Comparison of ENCODE assay signal across 11 mouse cellular contexts in genomic region chr16:31039803-31040459, GRCm38 (mm10). TPM values are rescaled to one million over a fixed set of nuclear protein-coding genes. Genes with fewer than 3 reads are reported as not detected.
DNase-seq lines count a peak whose midpoint lies in the region; ATAC-seq lines count a peak whose summit lies in the region.
"Had no signal": no experiment of that assay in that cellular context is flagged by ENCODE, and none has a peak within 500 bp of the region (broad histone marks: within the 10 kb centered on the region; RNA-seq: fewer than 3 reads in every experiment).

No protein-coding gene starts in this region.

- H3K27me3 ChIP-seq in heart, embryonic 10.5 days (ENCODE audit: insufficient read depth, poor library complexity, severe bottlenecking): no peaks in the 10 kb centered on the region
- no peaks in the 10 kb centered on the region for H3K27me3 ChIP-seq in midbrain, embryonic 14.5 days (ENCODE audit: control insufficient read depth, insufficient read depth, low read length)
- no peaks in the 10 kb centered on the region for H3K27me3 ChIP-seq in midbrain, embryonic 11.5 days (ENCODE audit: control insufficient read depth, insufficient read depth, low read length)
- H3K27me3 ChIP-seq: hindbrain, embryonic 12.5 days had no signal

- no peak for DNase-seq in heart, embryonic 10.5 days (ENCODE audit: low spot score)
- DNase-seq in heart, adult 18-20 months: no peak
- peak; percentile 64 for DNase-seq in midbrain, embryonic 14.5 days
- no peak for DNase-seq in midbrain, embryonic 11.5 days (ENCODE audit: low spot score, missing footprints)
- peak; percentile 70 for DNase-seq in naive thymus-derived CD4-positive, alpha-beta T cell, adult 2 months (ENCODE audit: low read depth)
- DNase-seq in layer of hippocampus, adult 9-11 months: no peak
- DNase-seq in thymus, postnatal 4 days: no peak
- DNase-seq: kidney, postnatal 4 days; lung, postnatal 14 days had no signal

- H3K4me1 ChIP-seq in heart, embryonic 10.5 days: peaks cover 21% of the 10 kb centered on the region
- H3K4me1 ChIP-seq in midbrain, embryonic 14.5 days (ENCODE audit: control insufficient read depth, insufficient read depth, low read length): no peaks in the 10 kb centered on the region
- H3K4me1 ChIP-seq in midbrain, embryonic 11.5 days (ENCODE audit: control insufficient read depth, insufficient read depth, low read length): no peaks in the 10 kb centered on the region
- H3K4me1 ChIP-seq in brown adipose tissue, adult 24 weeks (ENCODE audit: control insufficient read depth, insufficient read depth, insufficient read length, low read length): peaks cover 13% of the 10 kb centered on the region

- 68% methylated on average over 9 of the region's 9 CpGs for WGBS in heart, embryonic 10.5 days
- 73% methylated on average over 9 of the region's 9 CpGs for WGBS in midbrain, embryonic 14.5 days
- 90% methylated on average over 9 of the region's 9 CpGs for WGBS in midbrain, embryonic 11.5 days

- no peak overlapping the region for H3K4me3 ChIP-seq in heart, embryonic 10.5 days
- H3K4me3 ChIP-seq in midbrain, embryonic 14.5 days (replicated peaks; ENCODE audit: low read depth, low read length): no peak overlapping the region
- no peak overlapping the region for H3K4me3 ChIP-seq in midbrain, embryonic 11.5 days (ENCODE audit: low read depth, low read length)
- H3K4me3 ChIP-seq in brown adipose tissue, adult 24 weeks (ENCODE audit: insufficient read depth, low read depth, low read length): no peak overlapping the region
- H3K4me3 ChIP-seq: hindbrain, embryonic 12.5 days had no signal

- no peaks in the 10 kb centered on the region; the same call in 1 of the 2 replicates for H3K36me3 ChIP-seq in heart, embryonic 10.5 days
- no peaks in the 10 kb centered on the region for H3K36me3 ChIP-seq in midbrain, embryonic 14.5 days (ENCODE audit: control insufficient read depth, insufficient read depth, low read length)
- no peaks in the 10 kb centered on the region for H3K36me3 ChIP-seq in midbrain, embryonic 11.5 days (ENCODE audit: control insufficient read depth, insufficient read depth, low read length)
- H3K36me3 ChIP-seq: hindbrain, embryonic 12.5 days had no signal

- H3K9ac ChIP-seq in midbrain, embryonic 14.5 days (replicated peaks; ENCODE audit: low read length): no peak overlapping the region
- H3K9ac ChIP-seq in midbrain, embryonic 11.5 days (ENCODE audit: low read length): no peak overlapping the region
- H3K9ac ChIP-seq: hindbrain, embryonic 12.5 days had no signal

- no peak overlapping the region for H3K4me2 ChIP-seq in midbrain, embryonic 14.5 days (ENCODE audit: low read length)
- no peak overlapping the region for H3K4me2 ChIP-seq in midbrain, embryonic 11.5 days
- H3K4me2 ChIP-seq: hindbrain, embryonic 12.5 days had no signal

- H3K27ac ChIP-seq in heart, embryonic 10.5 days: 0 out of 2 replicates have a peak overlapping the region, but pooled peaks have one; percentile 22
- H3K27ac ChIP-seq in midbrain, embryonic 14.5 days (replicated peaks; ENCODE audit: low read depth, low read length): peak overlapping the region; percentile 41; the same call in 1 of the 2 replicates
- H3K27ac ChIP-seq in midbrain, embryonic 11.5 days (ENCODE audit: low read depth, low read length): no peak overlapping the region
- peak overlapping the region; percentile 28 for H3K27ac ChIP-seq in brown adipose tissue, adult 24 weeks (replicated peaks; ENCODE audit: low read depth, low read length)
- H3K27ac ChIP-seq: hindbrain, embryonic 12.5 days had no signal

- ATAC-seq in midbrain, embryonic 14.5 days (ENCODE audit: low FRiP score, low TSS enrichment): no peak
- no peak for ATAC-seq in midbrain, embryonic 11.5 days (ENCODE audit: low FRiP score)

- H3K9me3 ChIP-seq in heart, embryonic 10.5 days: no peaks in the 10 kb centered on the region
- no peaks in the 10 kb centered on the region for H3K9me3 ChIP-seq in midbrain, embryonic 14.5 days (ENCODE audit: control insufficient read depth, low read length)
- H3K9me3 ChIP-seq in midbrain, embryonic 11.5 days (ENCODE audit: control insufficient read depth, low read length): no peaks in the 10 kb centered on the region
- H3K9me3 ChIP-seq: hindbrain, embryonic 12.5 days had no signal

RNA-seq across cellular contexts. Expression of gene Xxylt1, which starts 41.3 kb away (rescaled TPM):
- polyA plus RNA-seq in heart, embryonic 10.5 days (2016; fragmentation: Nextera tagmentation; extraction: Ambion mirVana): 11.8 and 15.0 TPM in 2 replicates
- total RNA-seq in heart, adult 18-20 months (2021): 10 to 100 TPM; 10.2 to 10.9 TPM
- polyA plus RNA-seq in midbrain, embryonic 14.5 days (2014; fragmentation: Nextera tagmentation; extraction: Ambion mirVana): 13.3 and 14.4 TPM in 2 replicates
- 11.7 and 12.7 TPM in 2 replicates for polyA plus RNA-seq in midbrain, embryonic 11.5 days (2014; fragmentation: Nextera tagmentation; extraction: Ambion mirVana)
- polyA plus RNA-seq in brown adipose tissue, adult 24 weeks (2012; ENCODE audit: insufficient read depth, insufficient read length, missing spikeins): 5.6 and 5.8 TPM in 2 replicates

Comparison
In these comparisons a context has a peak if more than half of its experiments do, and no peak if none do; other contexts are left out.
1. DNase-seq: peak in midbrain, embryonic 14.5 days (single experiment) and naive thymus-derived CD4-positive, alpha-beta T cell, adult 2 months (single experiment); none in heart, embryonic 10.5 days (single experiment), heart, adult 18-20 months (0 of 2), midbrain, embryonic 11.5 days (single experiment), layer of hippocampus, adult 9-11 months (single experiment) and thymus, postnatal 4 days (single experiment).